Mouse (Mus musculus): ENCODE measurements at regions not wholly inside any gene's neighbourhood (a gene's known extent, or its start where the extent isn't known, plus 50 kb on each side); places are given as distances from the start of the nearest gene placed in this dataset.
A peak's percentile ranks its signal among the peaks of the same experiment; 100 is the strongest.

DNA sequence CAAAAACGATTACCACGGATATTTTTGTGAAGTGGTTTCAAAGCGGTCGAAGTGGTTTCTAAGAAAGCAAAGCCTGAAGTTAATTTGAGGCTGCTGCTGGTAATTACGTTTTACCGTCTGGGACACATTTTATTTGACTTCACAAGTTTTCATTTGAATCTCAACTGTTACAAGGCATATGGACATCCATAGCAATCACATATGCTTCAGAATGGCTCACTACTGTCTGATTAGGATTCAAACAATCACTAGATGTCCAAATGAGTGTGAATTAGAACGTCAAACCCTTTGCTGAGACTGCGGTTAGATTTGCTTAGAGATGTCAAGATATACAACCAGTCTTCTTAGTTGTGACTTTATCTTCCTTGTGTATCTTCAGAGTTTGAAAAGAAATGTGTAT is 1577.1 kb downstream of the Grik2 start:
- Histone ChIP-seq H3K36me3 (ENCODE audit: control insufficient read depth, insufficient read depth, low read length) (no peaks in the 10 kb centered on the region), H3K27ac (ENCODE audit: low read depth, low read length) (no peak overlapping the region), H3K27me3 (replicated peaks; ENCODE audit: control insufficient read depth, insufficient read depth, low read length) (no peaks in the 10 kb centered on the region), H3K9me3 (replicated peaks; ENCODE audit: control insufficient read depth, low read length) (no peaks in the 10 kb centered on the region), H3K4me3 (ENCODE audit: low read depth, low read length) (no peak overlapping the region), H3K4me2 (ENCODE audit: low read length) (no peak overlapping the region), H3K4me1 (ENCODE audit: control insufficient read depth, insufficient read depth, low read length) (no peaks in the 10 kb centered on the region), H3K9ac (ENCODE audit: low read length) (no peak overlapping the region)
- 75% methylated on average over 8 of the region's 8 CpGs for WGBS
- ATAC-seq: no peak
- DNase-seq (ENCODE audit: low spot score): peak; percentile 37
